Mouse (Mus musculus) brain, embryonic 14.5 days (tissue): Measurements from ENCODE around the gene Vars.

Source experiments
- CTCF ChIP-seq: fragments of 200-500 bp; IDR thresholded peaks from 2 replicates; pipeline ENCODE4 v1.5.1; 2012; ENCODE audit warnings: inconsistent platforms, mild to moderate bottlenecking, moderate library complexity, borderline replicate concordance; ENCODE audit not compliant: insufficient read depth, insufficient read length; ENCODE audit errors: extremely low read depth
- POLR2A ChIP-seq: fragments of 200-500 bp; IDR thresholded peaks from 2 replicates; pipeline ENCODE4 v1.6.1; 2012; ENCODE audit warnings: mild to moderate bottlenecking, inconsistent platforms, borderline replicate concordance; ENCODE audit not compliant: poor library complexity, insufficient read depth, insufficient read length, severe bottlenecking; ENCODE audit errors: extremely low read depth

DNA sequence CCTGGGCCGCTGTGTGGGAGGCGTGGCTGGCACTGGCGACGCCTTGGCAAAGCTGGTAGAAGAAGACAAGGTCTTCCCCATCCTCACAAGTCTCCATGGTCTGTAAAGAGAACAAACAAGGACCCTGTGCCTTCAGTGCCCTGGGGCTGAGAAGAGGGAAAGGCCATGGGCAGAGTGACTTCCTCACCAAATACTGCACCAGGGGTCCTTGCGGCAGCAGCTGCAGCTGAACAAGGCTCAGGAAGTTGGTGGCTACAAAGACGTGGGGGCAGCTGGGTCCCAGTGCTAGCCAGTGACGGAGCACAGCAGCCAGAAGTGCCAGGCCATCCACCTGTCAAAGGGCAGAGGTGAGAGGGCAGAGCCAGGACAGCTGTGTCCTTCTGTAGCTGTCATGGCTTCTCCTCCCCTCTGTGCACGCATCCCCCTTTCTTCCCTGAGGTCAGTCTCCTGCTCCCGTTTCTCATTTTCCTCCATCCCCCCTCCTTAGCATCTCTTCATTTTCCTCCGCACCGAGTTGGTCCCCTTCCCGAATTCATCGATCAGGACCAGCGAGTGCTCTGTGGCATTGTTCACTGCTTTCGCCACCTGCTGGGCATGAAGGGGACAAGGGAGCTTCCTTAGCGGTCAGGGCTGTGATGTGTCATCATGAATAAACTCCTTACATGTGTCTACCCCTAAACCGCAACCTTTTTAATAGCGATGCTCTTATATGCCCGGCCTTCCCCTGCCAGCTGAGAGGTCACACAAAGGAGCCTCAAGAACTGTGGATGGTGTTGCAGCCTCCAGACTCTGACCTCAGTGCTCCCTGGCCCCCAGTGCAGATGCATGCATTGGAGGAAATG, 29.1 kb downstream of the Vars start:
- TF ChIP-seq POLR2A = no peak
- TF ChIP-seq CTCF = peak; percentile 58; the same call in 1 of the 2 replicates
